Mouse (Mus musculus) megakaryocyte, embryonic 14.5 days (primary cell): ENCODE results near the gene Amn1.

ENCODE experiments used
- FLI1 ChIP-seq: IDR thresholded peaks from 2 replicates; pipeline ENCODE4 v1.6.1; 2012; ENCODE audit warnings: low read length, inconsistent platforms, mixed read lengths
- GATA1 ChIP-seq: IDR thresholded peaks from 3 replicates; pipeline ENCODE4 v1.6.1; 2012; ENCODE audit warnings: mixed read lengths, low read length, inconsistent platforms, borderline replicate concordance

- TF ChIP-seq GATA1 (no peak), FLI1 (no peak)
Observed at GRCm38 (mm10) chr6:149131111-149131510, 57.4 kb downstream of the Amn1 start.
